Mouse (Mus musculus) telencephalon, adult 2 months (tissue): ENCODE results near the gene Acyp1.
A peak's percentile ranks its signal among the peaks of the same experiment; 100 is the strongest.
"Not testable (repeated sequence)": the region's sequence is repeated elsewhere in the genome, so short reads cannot be mapped to it uniquely, and the experiment has no call there.

Experiments
- DNase-seq: peaks from one replicate; pipeline ENCODE4 v3.0.0-alpha.2; 2011; ENCODE audit warnings: low read depth, low spot score

Gene Acyp1

DNA sequence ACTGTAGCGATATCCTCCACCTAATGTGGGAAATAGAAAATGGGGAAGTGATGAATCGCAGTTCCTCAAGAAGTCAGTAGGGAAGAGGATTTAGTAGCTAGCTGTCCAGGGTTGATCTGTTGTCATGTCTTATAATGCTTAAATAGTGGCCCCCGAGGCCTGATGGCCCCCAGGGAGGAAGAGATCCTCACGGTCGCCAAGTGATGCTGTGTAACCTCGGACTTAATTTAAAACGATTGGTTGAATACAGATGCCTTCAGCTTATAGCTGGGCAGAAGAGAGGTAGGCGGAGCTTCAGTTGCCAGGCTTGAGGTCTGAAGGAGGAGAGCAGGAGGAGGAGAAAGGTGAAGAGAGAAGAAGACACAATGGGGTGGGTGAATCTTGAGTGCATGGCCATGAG, 3.9 kb downstream of the Acyp1 start:
- DNase-seq = no peak

GRCm38 (mm10) chr12:85281756-85282155, 6.5 kb downstream of the Acyp1 start:
- DNase-seq = not testable (repeated sequence)

DNA sequence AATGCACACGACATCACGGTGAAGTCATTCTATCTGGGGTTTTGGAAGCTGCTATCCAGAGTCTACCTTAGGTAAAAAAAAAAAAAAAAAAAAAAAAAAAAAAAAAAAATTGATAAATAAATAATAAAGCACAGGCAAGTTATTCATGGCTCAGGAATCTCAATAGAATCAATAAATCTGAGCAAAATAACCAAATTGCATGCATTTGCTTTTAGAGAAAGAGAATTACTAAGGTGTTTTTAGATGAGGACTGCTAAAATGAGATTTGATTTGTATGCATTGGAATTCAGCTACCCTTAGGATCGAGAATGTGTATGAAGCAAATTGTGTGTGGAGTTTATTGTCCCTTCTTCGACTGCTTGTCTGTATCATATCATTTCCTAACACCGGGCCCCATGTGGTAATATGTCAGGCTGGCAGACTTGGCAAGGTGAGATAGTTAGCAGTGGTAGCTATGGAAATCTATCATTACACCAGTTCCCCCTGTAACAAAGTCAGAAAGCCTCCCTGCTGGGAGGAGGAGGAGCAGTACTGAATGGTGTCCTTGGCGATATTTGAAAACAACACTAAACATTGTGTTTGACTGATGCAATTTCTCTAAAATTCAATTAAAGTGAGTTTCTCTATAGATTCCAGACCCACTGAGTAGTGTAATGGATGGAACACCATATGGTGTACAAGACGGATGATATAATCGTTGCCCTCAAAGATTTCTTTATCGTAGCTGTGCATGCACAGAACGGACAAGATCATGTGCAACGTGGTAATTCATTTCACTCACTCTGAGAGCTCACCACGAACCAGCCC, 7.2 kb downstream of the Acyp1 start:
- DNase-seq = no peak

- DNase-seq = peak; percentile 95
Observed at GRCm38 (mm10) chr12:85280105-85280844, 8.0 kb downstream of the Acyp1 start.

- no peak for DNase-seq
Observed at GRCm38 (mm10) chr12:85279396-85280080, 8.7 kb downstream of the Acyp1 start.

DNA sequence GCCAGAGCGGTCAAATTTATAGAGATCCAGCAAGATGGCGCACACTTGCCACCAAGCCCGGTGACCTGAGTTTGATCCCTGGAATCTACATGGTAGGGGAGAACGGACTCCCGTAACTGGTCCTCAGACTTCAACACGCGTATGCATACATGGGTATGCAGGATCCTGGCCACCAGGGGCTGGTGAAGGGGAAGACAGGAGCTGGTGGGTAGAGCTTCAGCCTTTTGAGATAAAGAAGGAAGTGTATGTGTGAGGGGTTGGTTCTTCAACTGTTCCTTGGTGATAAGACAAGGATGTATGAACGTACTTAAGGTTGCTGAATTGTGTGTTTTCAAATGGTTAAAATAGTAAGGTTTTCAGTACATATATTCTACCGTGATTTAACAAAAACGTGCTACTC, 9.3 kb downstream of the Acyp1 start:
- no peak for DNase-seq

- no peak for DNase-seq
Observed at GRCm38 (mm10) chr12:85276273-85276672, 12.0 kb downstream of the Acyp1 start.

- no peak for DNase-seq
Observed at GRCm38 (mm10) chr12:85273508-85273907, 14.7 kb downstream of the Acyp1 start.

GRCm38 (mm10) chr12:85271843-85272206, 16.4 kb downstream of the Acyp1 start:
- no peak for DNase-seq

DNA sequence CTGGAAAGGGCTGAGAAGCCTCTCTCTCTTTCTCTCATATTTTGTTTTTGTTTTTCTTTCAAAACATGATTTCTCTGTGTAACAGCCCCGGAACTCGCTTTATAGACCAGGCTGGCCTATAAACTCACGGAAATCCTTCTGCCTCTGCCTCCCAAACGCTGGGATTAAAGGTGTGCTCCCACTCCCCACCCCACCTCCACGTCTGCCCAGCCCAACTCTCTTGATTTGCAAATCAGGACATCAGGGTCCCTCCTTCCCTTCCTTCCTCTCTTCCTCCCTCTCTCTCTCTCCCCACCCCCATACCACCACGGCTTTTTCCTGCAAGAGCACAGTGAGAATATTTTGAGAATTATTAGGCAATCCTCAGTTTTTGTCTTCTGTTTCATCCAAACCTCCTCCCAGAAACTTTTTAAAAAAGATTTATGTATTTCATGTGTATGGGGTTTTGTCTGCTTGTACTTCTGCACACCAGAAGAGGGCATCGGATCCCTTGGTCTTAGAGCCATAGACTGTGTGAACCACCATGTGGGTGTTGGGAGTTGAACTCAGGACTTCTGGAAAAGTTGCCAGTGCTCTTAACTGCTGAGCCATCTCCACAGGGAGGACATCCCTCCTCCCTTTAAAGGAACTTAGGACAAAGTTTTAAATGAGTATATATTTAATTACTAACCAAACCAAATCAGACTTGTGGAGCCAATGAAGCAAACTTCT, 17.0 kb downstream of the Acyp1 start:
- DNase-seq = no peak

GRCm38 (mm10) chr12:85270319-85270718, 17.9 kb downstream of the Acyp1 start, which contains the start of gene Mlh3:
Gene Mlh3, minus strand, starts transcription at chr12:85270599.
- DNase-seq = peak; percentile 85

DNA sequence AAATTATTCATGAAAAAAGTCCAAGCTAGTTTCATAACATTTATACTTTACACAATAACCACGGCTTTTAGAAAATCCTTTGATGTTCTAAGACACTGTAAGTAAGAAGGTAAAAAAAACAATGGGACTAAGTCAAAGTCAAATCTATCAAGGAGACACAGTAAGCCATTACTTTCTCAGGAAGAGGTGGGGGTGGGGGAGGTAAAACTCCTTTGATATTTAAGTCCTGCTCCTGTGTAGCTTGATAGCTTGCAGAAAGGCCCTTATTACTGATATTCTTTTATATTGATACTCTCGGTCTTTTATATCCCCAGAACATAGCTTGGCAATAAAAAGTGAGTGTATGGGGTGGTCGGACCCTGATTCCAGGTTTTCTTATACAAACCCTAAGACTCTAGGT, 18.4 kb downstream of the Acyp1 start:
- no peak for DNase-seq

DNA sequence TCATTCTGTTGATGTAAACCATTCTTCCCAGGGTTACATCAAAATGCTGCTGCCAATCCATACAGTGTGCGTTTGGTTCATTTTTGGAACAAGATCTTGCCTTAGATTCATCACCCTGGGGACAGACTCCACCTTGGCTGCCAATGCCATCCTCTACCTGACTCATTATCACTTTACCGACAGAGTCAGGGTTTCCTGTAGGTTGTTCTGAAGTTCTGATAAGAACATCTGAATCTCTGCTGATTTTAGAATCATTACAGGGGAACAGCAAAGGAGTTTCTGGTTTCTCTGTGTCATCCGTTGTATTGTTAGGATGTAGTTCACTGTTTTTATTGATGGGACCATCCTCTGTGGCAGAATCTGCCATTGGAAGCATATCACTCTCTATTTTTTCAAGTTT, 22.0 kb downstream of the Acyp1 start:
- no peak for DNase-seq

DNA sequence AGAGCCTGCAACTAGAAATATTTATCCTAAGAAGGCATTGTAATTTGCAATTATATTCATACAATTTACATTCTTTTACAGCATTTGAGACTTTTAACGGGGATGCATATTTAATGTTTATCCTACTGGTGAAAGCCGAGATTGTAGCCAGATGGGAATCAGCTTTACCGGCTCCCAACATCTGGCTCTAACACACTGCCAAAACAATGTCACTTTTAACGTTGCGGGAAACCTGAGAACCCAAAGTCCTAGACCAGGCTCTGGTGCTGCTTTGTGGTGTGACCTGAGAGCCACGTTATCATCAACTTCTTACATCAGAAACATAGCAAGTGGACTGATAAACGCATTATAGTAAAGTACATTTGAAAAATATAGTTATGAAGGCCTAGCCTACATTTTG, 23.3 kb downstream of the Acyp1 start:
- no peak for DNase-seq

DNA sequence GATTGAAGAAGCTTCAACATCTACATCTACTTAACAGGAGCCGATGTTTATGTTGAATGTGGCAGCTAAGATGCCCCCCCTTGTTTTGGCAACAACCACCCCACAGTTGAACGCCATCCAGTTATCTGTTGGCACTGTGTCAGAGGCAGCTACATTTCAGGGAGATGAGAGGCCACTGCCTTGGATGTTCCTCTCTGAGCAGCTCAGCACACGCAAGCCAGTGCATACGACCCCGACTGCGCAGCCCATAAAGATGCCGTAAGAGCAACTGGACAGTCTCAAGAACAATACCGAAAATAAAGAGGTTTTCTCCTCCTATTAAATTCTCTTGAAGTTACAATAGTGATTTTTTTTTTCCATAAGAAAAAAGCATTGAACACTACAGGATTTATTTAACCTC, 23.7 kb downstream of the Acyp1 start:
- DNase-seq = no peak

GRCm38 (mm10) chr12:85263190-85263589, 25.0 kb downstream of the Acyp1 start:
- peak; percentile 24 for DNase-seq

GRCm38 (mm10) chr12:85262489-85262888, 25.7 kb downstream of the Acyp1 start:
- no peak for DNase-seq

DNA sequence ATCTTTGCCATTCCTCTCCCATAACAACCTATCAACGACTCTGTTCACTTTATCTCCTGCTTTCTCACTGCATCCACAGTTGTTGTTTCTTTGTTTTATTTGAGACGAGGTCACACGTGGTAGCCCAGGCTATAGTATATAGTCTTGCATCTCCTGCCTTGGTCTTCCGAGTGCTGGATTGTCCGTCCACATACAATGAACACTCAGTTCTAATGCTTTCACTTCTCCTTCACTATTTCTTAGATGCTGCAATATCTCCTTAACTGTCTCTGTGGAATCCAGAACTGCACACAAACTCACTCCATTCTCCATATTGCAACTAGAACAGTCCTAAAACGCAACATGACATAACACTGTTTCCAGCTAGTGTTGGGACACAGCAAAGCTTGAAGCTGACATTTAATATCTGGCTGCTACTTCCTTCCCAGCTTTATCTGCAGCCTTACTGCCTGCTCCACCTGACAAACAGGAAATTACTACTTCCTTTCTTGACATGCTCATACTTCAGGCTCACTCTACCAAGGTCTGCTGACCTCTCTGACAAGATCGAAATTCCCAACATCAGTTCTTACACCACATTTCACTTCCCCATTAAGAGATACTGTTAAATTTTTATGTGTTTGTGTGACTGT, 31.1 kb downstream of the Acyp1 start:
- no peak for DNase-seq

- no peak for DNase-seq
Observed at GRCm38 (mm10) chr12:85256074-85256751, 32.0 kb downstream of the Acyp1 start.

DNA sequence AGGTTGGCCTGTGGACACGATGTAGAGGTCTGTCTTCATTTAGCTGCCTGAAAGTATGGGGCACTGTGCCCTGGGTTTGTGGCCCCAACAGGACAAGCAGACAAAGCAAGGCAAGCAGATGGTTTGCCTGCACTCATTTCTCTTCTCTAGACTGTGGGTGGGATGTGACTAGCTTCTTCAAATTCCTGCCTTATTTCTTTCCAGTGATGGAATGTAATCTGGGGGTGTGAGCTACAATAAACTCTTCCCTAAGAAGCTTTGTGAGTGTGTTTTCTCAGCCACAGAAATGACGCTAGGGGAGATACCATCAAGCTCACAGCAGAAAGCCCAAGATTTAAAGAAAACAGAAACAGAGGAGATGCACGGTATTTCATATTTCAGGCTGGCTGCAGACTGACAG, 36.2 kb downstream of the Acyp1 start:
- DNase-seq = peak; percentile 22

DNA sequence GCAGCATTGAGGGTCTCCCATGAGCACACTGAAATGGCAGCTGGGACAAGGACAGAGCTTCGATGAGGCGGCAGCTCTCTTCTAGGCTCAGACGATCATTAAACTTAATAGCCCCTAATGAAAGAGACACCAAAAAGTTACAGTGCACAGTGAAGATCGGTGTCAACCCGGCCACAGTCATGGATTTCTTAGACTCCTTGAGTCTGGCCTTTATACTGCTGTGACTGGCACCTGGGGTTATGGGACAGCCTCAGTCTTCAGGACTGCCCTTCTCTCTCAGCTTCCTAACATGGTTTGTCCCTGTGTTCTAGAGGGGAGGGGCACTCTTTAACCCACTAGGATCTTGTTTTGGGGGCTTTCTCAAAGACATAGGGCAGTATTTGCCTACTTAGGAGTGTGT, 50.7 kb downstream of the Acyp1 start:
- DNase-seq = no peak
